Mouse (Mus musculus) small intestine, adult 2 months (tissue): ENCODE results near the gene Lpin1.

ENCODE experiments used
- CTCF ChIP-seq: fragments of 200-500 bp; IDR thresholded peaks from 2 replicates; pipeline ENCODE4 v1.5.1; 2012; ENCODE audit warnings: low read depth, mild to moderate bottlenecking, control low read depth, inconsistent platforms, low read length, moderate library complexity, mixed read lengths; ENCODE audit not compliant: insufficient replicate concordance, insufficient read length; ENCODE audit errors: extremely low read depth
- POLR2A ChIP-seq: fragments of 200-500 bp; IDR thresholded peaks from 2 replicates; pipeline ENCODE4 v1.6.1; 2012; ENCODE audit warnings: low read depth, mild to moderate bottlenecking, control low read depth, inconsistent platforms, low read length, moderate library complexity

DNA sequence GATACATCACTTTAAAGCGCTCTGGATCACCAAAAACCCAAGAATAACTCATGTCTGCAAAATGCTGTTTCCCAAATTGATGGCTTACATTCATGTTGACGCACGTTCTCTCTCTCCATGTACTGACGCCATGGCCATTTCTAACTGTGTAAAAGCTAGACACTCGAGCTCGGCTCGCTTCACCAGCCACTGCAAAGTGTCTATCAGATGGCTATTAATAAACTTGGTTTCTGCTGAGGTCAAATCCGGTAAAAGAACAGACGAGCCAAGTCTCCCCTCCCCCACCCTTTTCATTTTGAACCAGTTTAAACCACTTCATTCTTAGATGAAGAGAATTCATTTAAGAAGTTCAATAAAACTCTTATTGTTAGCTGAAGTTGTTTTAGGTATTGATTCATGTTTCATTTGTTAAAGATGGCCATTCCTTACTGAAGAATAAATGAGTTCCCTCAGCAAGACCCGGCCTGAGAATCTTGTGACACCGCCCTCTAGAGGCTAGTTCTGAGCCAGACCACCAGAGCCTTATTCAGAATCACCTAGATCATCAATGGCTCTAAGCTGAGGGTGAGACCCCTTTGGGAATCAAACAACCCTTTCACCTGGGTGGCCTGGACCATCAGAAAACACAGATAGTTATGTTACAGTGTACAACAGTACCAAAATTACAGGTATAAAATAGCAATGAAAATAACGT lies 28.5 kb upstream of the Lpin1 start:
- TF ChIP-seq POLR2A, result no peak
- TF ChIP-seq CTCF, result peak; percentile 35; the same call in 1 of the 2 replicates
